In genomic region chr5:5481662-5482061, GRCm38 (mm10) we compare ENCODE assay signal across 7 mouse cellular contexts. TPM values are rescaled to one million over a fixed set of nuclear protein-coding genes. Genes with fewer than 3 reads are reported as not detected.
DNase-seq lines count a peak whose midpoint lies in the region; ATAC-seq and TF ChIP-seq lines count a peak whose summit lies in the region.

No protein-coding gene starts in this region.

- in situ Hi-C loops in CH12.LX (cut with MboI; ENCODE audit: low pct_ligation_motif_present, low pct_unique_long_range_greater_than_20kb, low sequenced_read_pairs): no loop called here

- DNase-seq in kidney, adult 18-20 months: no peak
- DNase-seq in CH12.LX (ENCODE audit: extremely low read depth): peak; percentile 73
- DNase-seq in R1 (ENCODE audit: low read depth, low spot score): peak; percentile 39
- DNase-seq in induced T-regulatory cell, adult 2 months (ENCODE audit: low read depth): peak; percentile 5
- DNase-seq in yolk sac, embryonic 10.5 days (ENCODE audit: low spot score): no peak

- ATAC-seq in kidney, embryonic 14.5 days (ENCODE audit: low FRiP score, low TSS enrichment): 0 out of 2 replicates have a peak, but pooled peaks have one; percentile 48
- ATAC-seq in intestine, embryonic 16.5 days: no peak

- no peak overlapping the region for H3K4me3 ChIP-seq in kidney, embryonic 14.5 days (ENCODE audit: low read length)
- no peak overlapping the region for H3K4me3 ChIP-seq in CH12.LX (replicated peaks in 1 of 3; ENCODE audit: low read depth in 2 of 3, low read length in 2 of 3, poor library complexity in 1 of 3)
- H3K4me3 ChIP-seq in intestine, embryonic 16.5 days (ENCODE audit: low read length): no peak overlapping the region

- H3K4me2 ChIP-seq in kidney, embryonic 14.5 days (replicated peaks; ENCODE audit: low read depth, low read length): no peak overlapping the region
- peak overlapping the region; percentile 10; the same call in 1 of the 2 replicates for H3K4me2 ChIP-seq in CH12.LX (ENCODE audit: insufficient read depth, low read depth, poor library complexity, severe bottlenecking)
- H3K4me2 ChIP-seq in intestine, embryonic 16.5 days (ENCODE audit: low read depth, low read length): no peak overlapping the region

- H3K27ac ChIP-seq in kidney, embryonic 14.5 days (ENCODE audit: low read depth, low read length): no peak overlapping the region
- no peak overlapping the region for H3K27ac ChIP-seq in CH12.LX (ENCODE audit: insufficient read depth, low read depth)
- H3K27ac ChIP-seq in intestine, embryonic 16.5 days (ENCODE audit: low read length): no peak overlapping the region

- dilution Hi-C loops in CH12.LX (cut with MboI; ENCODE audit: extremely low pct_ligation_motif_present, extremely low pct_unique_long_range_greater_than_20kb, low sequenced_read_pairs): no loop called here

- TF ChIP-seq EP300 in CH12.LX (IDR thresholded peaks at IDR 0.05; ENCODE audit: low read length): no peak

- TF ChIP-seq CTCF in CH12.LX (conservative IDR thresholded peaks at IDR 0.05 in 1 of 2, IDR thresholded peaks at IDR 0.05 in 1 of 2; ENCODE audit: low read depth in 2 of 2, low read length in 2 of 2): peak; percentile 68 to 85

- no peaks in the 10 kb centered on the region for H3K4me1 ChIP-seq in kidney, embryonic 14.5 days (ENCODE audit: control insufficient read depth, insufficient read depth, low read length)
- H3K4me1 ChIP-seq in CH12.LX (ENCODE audit: control insufficient read depth in 1 of 2, insufficient read depth in 2 of 2): peaks cover 5 to 8% of the 10 kb centered on the region in 2 experiments; a peak in 2 of 4 replicates
- no peaks in the 10 kb centered on the region for H3K4me1 ChIP-seq in intestine, embryonic 16.5 days (ENCODE audit: control insufficient read depth, insufficient read depth, low read length)

- H3K27me3 ChIP-seq in kidney, embryonic 14.5 days (ENCODE audit: control insufficient read depth, insufficient read depth, low read length): no peaks in the 10 kb centered on the region
- H3K27me3 ChIP-seq in CH12.LX (replicated peaks): no peaks in the 10 kb centered on the region
- no peaks in the 10 kb centered on the region for H3K27me3 ChIP-seq in intestine, embryonic 16.5 days (replicated peaks; ENCODE audit: control insufficient read depth, insufficient read depth, low read length)

- no peaks in the 10 kb centered on the region for H3K36me3 ChIP-seq in kidney, embryonic 14.5 days (ENCODE audit: control insufficient read depth, insufficient read depth, low read length)
- no peaks in the 10 kb centered on the region for H3K36me3 ChIP-seq in CH12.LX (replicated peaks in 1 of 2; ENCODE audit: control insufficient read depth in 1 of 2, insufficient read depth in 1 of 2, low read length in 1 of 2)
- no peaks in the 10 kb centered on the region for H3K36me3 ChIP-seq in intestine, embryonic 16.5 days (ENCODE audit: control insufficient read depth, insufficient read depth, low read length)

- peak; percentile 90 for TF ChIP-seq RAD21 in CH12.LX (IDR thresholded peaks at IDR 0.05; ENCODE audit: low read depth, low read length)

- 5% methylated on average over 1 of the region's 1 CpGs for WGBS in kidney, embryonic 14.5 days
- WGBS in intestine, embryonic 16.5 days: 4% methylated on average over 1 of the region's 1 CpGs

- H3K79me2 ChIP-seq in CH12.LX (replicated peaks; ENCODE audit: control insufficient read depth, extremely low read depth, insufficient read depth, poor library complexity, severe bottlenecking): no peaks in the 10 kb centered on the region

- H3K9ac ChIP-seq in kidney, embryonic 14.5 days (ENCODE audit: low read depth, low read length): no peak overlapping the region
- 0 out of 2 replicates have a peak overlapping the region, but pooled peaks have one; percentile 9 for H3K9ac ChIP-seq in CH12.LX (ENCODE audit: insufficient read depth, low read depth)
- H3K9ac ChIP-seq in intestine, embryonic 16.5 days (ENCODE audit: low read depth, low read length): no peak overlapping the region

- H3K9me3 ChIP-seq in kidney, embryonic 14.5 days (ENCODE audit: control insufficient read depth, low read length): no peaks in the 10 kb centered on the region
- H3K9me3 ChIP-seq in CH12.LX (replicated peaks; ENCODE audit: low read length): no peaks in the 10 kb centered on the region
- H3K9me3 ChIP-seq in intestine, embryonic 16.5 days (ENCODE audit: control insufficient read depth, low read length): no peaks in the 10 kb centered on the region

- TF ChIP-seq POLR2A in CH12.LX (IDR thresholded peaks at IDR 0.05; ENCODE audit: low read depth, low read length): no peak

TF ChIP-seq in CH12.LX, 34 proteins besides CTCF, POLR2A, EP300 and RAD21:
- TF ChIP-seq MYC (IDR thresholded peaks at IDR 0.05; ENCODE audit: low read depth, low read length) (peak; percentile 70; the same call in 1 of the 2 replicates), MAX (IDR thresholded peaks at IDR 0.05; ENCODE audit: low read length) (no peak), ZKSCAN1 (IDR thresholded peaks at IDR 0.05; ENCODE audit: borderline replicate concordance, low read depth, low read length) (no peak), ZNF384 (IDR thresholded peaks at IDR 0.05; ENCODE audit: low read depth, low read length) (no peak), SMC3 (IDR thresholded peaks at IDR 0.05; ENCODE audit: low read depth, low read length) (peak; percentile 91), SIN3A (IDR thresholded peaks at IDR 0.05; ENCODE audit: low read length) (no peak), BHLHE40 (IDR thresholded peaks at IDR 0.05; ENCODE audit: low read depth, low read length) (no peak), MEF2A (IDR thresholded peaks at IDR 0.05; ENCODE audit: borderline replicate concordance, low read depth, low read length) (no peak), TBP (conservative IDR thresholded peaks at IDR 0.05; ENCODE audit: low read depth, low read length) (no peak), JUND (conservative IDR thresholded peaks at IDR 0.05; ENCODE audit: low read depth, low read length) (peak; percentile 64), MAFK (IDR thresholded peaks at IDR 0.05; ENCODE audit: insufficient replicate concordance, low read length) (no peak), IRF4 (IDR thresholded peaks at IDR 0.05; ENCODE audit: low read depth, low read length) (no peak), PAX5 (IDR thresholded peaks at IDR 0.05; ENCODE audit: low read length) (no peak), HCFC1 (IDR thresholded peaks at IDR 0.05; ENCODE audit: low read depth, low read length) (no peak), CHD2 (IDR thresholded peaks at IDR 0.05; ENCODE audit: low read length) (no peak), TCF12 (IDR thresholded peaks at IDR 0.05; ENCODE audit: low read depth, low read length) (no peak), CHD1 (IDR thresholded peaks at IDR 0.05; ENCODE audit: low read depth, low read length) (no peak), POLR2AphosphoS2 (IDR thresholded peaks at IDR 0.05; ENCODE audit: low read depth, low read length) (no peak), ELF1 (IDR thresholded peaks at IDR 0.05; ENCODE audit: low read depth, low read length) (no peak), USF2 (conservative IDR thresholded peaks at IDR 0.05; ENCODE audit: low read depth, low read length) (no peak), MXI1 (IDR thresholded peaks at IDR 0.05; ENCODE audit: low read depth, low read length) (no peak), USF1 (IDR thresholded peaks at IDR 0.05; ENCODE audit: low read depth, low read length) (no peak), ETS1 (conservative IDR thresholded peaks at IDR 0.05; ENCODE audit: low read depth, low read length) (peak; percentile 44; the same call in 1 of the 2 replicates), ZC3H11A (IDR thresholded peaks at IDR 0.05; ENCODE audit: low read depth, low read length) (peak; percentile 85), ZMIZ1 (IDR thresholded peaks at IDR 0.05; ENCODE audit: low read depth, low read length) (no peak), NRF1 (IDR thresholded peaks at IDR 0.05; ENCODE audit: low read depth, low read length) (no peak)

RNA-seq across cellular contexts. Expression of gene 1700015F17Rik, which starts 2.7 kb away (rescaled TPM):
- not detected in 2 replicates for polyA plus RNA-seq in kidney, embryonic 14.5 days (2014; fragmentation: Nextera tagmentation; extraction: Ambion mirVana)
- total RNA-seq in CH12.LX (2012; rRNA removed) (not detected in 2 replicates), CH12.LX (2014; rRNA removed) (not detected in 2 replicates)
- not detected in 2 replicates for polyA plus RNA-seq in CH12.LX (2012; ENCODE audit: insufficient read length, low read depth)
- polyA plus RNA-seq in intestine, embryonic 16.5 days (2015; fragmentation: Nextera tagmentation; extraction: Ambion mirVana): not detected in 2 replicates

RNA-seq across cellular contexts. Expression of gene Cldn12, which starts 33.1 kb away (rescaled TPM):
- polyA plus RNA-seq in kidney, embryonic 14.5 days (2014; fragmentation: Nextera tagmentation; extraction: Ambion mirVana): 15.2 and 32.7 TPM in 2 replicates
- total RNA-seq in CH12.LX (2012; rRNA removed) (13.4 and 23.5 TPM in 2 replicates), CH12.LX (2014; rRNA removed) (22.6 and 24.1 TPM in 2 replicates)
- 10.6 and 11.8 TPM in 2 replicates for polyA plus RNA-seq in CH12.LX (2012; ENCODE audit: insufficient read length, low read depth)
- 27.3 and 27.6 TPM in 2 replicates for polyA plus RNA-seq in intestine, embryonic 16.5 days (2015; fragmentation: Nextera tagmentation; extraction: Ambion mirVana)

Comparison
In these comparisons a context has a peak if more than half of its experiments do, and no peak if none do; other contexts are left out.
1. DNase-seq: peak in CH12.LX (single experiment), R1 (single experiment) and induced T-regulatory cell, adult 2 months (single experiment); none in kidney, adult 18-20 months (single experiment) and yolk sac, embryonic 10.5 days (single experiment).